Mouse (Mus musculus) neural tube, embryonic 12.5 days (tissue): ENCODE results near the gene Eid3. TPM values are rescaled to one million over a fixed set of nuclear protein-coding genes. Genes with fewer than 3 reads are reported as not detected.
A peak's percentile ranks its signal among the peaks of the same experiment; 100 is the strongest.

Source experiments
- ATAC-seq: fragments of 200-750 bp; cut with Nextera tagmentation; 2 replicates; pipeline ENCODE4 v1.8.0; 2017; ENCODE audit warnings: low read depth, mild to moderate bottlenecking, moderate TSS enrichment, moderate library complexity; ENCODE audit not compliant: low FRiP score
- H3K27ac ChIP-seq: fragments of 300-500 bp; sonication (generic); 2 replicates; pipeline ENCODE4 v1.5.1; 2016
- H3K27me3 ChIP-seq: fragments of 300-500 bp; sonication (generic); replicated peaks from 2 replicates; pipeline ENCODE4 v1.6.1; 2016; ENCODE audit warnings: mild to moderate bottlenecking
- H3K36me3 ChIP-seq: fragments of 300-500 bp; sonication (generic); 2 replicates; pipeline ENCODE4 v1.6.1; 2016; ENCODE audit warnings: mild to moderate bottlenecking
- H3K4me1 ChIP-seq: fragments of 300-500 bp; sonication (generic); 2 replicates; pipeline ENCODE4 v1.6.1; 2016
- H3K4me2 ChIP-seq: fragments of 300-500 bp; sonication (generic); replicated peaks from 2 replicates; pipeline ENCODE4 v1.6.1; 2016; ENCODE audit warnings: mild to moderate bottlenecking
- H3K4me3 ChIP-seq: fragments of 300-500 bp; sonication (generic); 2 replicates; pipeline ENCODE4 v1.5.1; 2016
- H3K9ac ChIP-seq: fragments of 300-500 bp; sonication (generic); 2 replicates; pipeline ENCODE4 v1.6.1; 2016; ENCODE audit warnings: mild to moderate bottlenecking
- H3K9me3 ChIP-seq: fragments of 300-500 bp; sonication (generic); 2 replicates; pipeline ENCODE4 v1.6.1; 2016; ENCODE audit warnings: mild to moderate bottlenecking
- WGBS: fragments of 180-500 bp; shearing (Covaris S2); methylation state at CpG from one replicate; pipeline ENCODE4 v1.1.7; 2016; 5-methylcytosine and 5-hydroxymethylcytosine counted together
- polyA plus RNA-seq: library from polyadenylated mRNA; unstranded; fragments of >200 nt; fragmentation: Nextera tagmentation; extraction: Ambion mirVana; gene quantifications from 2 replicates; pipeline ENCODE4 v1.2.1, GENCODE M21; 2016

Eid3 gene
- polyA plus RNA-seq: 0.39 and 0.46 TPM in 2 replicates

DNA sequence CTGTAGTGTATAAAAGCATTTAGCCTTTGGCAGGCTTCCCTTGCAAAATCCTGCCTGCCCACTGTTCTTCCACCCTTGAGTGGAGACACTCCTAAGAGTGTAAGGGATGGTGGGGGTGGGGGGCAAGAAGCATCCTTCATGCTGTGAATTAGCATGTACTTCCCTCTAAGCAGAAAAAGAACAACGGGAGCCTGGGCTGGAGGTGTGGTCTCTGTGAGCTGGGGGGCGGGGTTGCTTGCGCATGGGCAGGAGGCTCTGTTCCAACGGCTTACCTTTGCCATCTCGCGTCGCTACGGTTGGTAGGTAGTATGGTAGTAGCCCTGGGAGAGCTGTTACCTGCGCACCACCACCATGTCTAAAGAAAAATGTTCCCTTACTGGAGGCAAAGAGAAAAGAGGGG lies at the start of gene Eid3:
Gene Eid3, plus strand, starts transcription at position 271 of the 400 bp plus-strand sequence.
- no peaks in the 10 kb centered on the region for H3K9me3 ChIP-seq
- H3K4me2 ChIP-seq: no peak within 1 kb of the TSS
- peaks cover 19% of the 10 kb centered on the region for H3K4me1 ChIP-seq
- no peak for ATAC-seq
- no peak within 1 kb of the TSS for H3K4me3 ChIP-seq
- no peak within 1 kb of the TSS for H3K9ac ChIP-seq
- 71% methylated on average over 9 of the region's 9 CpGs for WGBS
- H3K27me3 ChIP-seq: no peaks in the 10 kb centered on the region
- peaks cover 46% of the 10 kb centered on the region for H3K36me3 ChIP-seq
- H3K27ac ChIP-seq: no peak within 1 kb of the TSS

GRCm38 (mm10) chr10:82817514-82817913 lies 48.9 kb upstream of the Eid3 start:
- Histone ChIP-seq H3K9me3 (no peaks in the 10 kb centered on the region), H3K27me3 (no peaks in the 10 kb centered on the region), H3K27ac (no peak overlapping the region), H3K4me2 (no peak overlapping the region), H3K4me3 (no peak overlapping the region), H3K9ac (no peak overlapping the region), H3K4me1 (peaks cover 11% of the 10 kb centered on the region), H3K36me3 (no peaks in the 10 kb centered on the region)
- WGBS: 45% methylated on average over 3 of the region's 3 CpGs
- no peak for ATAC-seq

DNA sequence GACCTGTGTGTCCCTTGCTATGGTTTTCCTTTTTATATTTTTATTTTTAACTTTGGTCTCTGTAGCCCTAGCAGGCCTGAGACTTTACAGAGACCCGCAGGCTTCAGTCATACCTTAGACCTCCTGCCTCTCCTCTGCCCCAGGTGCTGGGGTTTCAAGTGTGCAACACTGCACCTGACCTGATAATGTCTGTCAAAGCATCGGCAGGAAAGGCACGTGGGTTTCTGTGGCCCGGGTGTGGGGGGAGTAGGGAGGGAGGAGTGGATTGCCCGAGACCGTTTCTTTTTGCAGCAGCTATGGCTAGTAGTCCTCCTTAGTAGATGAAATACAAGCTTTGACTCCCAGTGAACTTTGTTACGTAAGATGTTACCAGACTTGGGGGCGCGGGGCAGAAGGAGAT lies 48.5 kb upstream of the Eid3 start:
- Histone ChIP-seq H3K9ac (no peak overlapping the region), H3K36me3 (no peaks in the 10 kb centered on the region), H3K27ac (no peak overlapping the region), H3K27me3 (no peaks in the 10 kb centered on the region), H3K4me1 (peaks cover 11% of the 10 kb centered on the region), H3K4me2 (no peak overlapping the region), H3K9me3 (no peaks in the 10 kb centered on the region), H3K4me3 (no peak overlapping the region)
- 61% methylated on average over 9 of the region's 9 CpGs for WGBS
- ATAC-seq: no peak

DNA sequence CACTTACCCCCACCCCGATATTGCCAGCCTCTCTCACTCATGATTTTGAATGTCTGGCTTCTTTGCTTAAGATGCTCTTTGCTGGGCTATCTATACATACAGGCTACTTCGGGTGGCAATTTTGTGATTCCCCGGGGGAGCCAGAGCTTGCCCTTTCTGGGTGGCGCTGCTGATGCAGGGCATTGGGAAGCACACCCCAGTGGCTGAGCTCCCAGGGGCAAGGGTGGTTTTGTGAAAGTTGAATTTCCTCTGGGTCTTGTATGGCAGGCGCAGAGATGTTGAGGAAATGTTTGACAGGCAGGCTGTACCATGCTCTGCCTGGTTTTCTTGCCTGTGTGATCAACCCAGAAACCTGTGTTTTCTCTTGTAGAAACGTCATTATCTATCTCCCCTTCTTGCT lies 47.8 kb upstream of the Eid3 start:
- H3K4me1 ChIP-seq: peaks cover 11% of the 10 kb centered on the region
- H3K27ac ChIP-seq: no peak overlapping the region
- WGBS: 82% methylated on average over 6 of the region's 6 CpGs
- H3K27me3 ChIP-seq: no peaks in the 10 kb centered on the region
- no peaks in the 10 kb centered on the region for H3K36me3 ChIP-seq
- H3K4me2 ChIP-seq: no peak overlapping the region
- no peaks in the 10 kb centered on the region for H3K9me3 ChIP-seq
- ATAC-seq: no peak
- no peak overlapping the region for H3K4me3 ChIP-seq
- no peak overlapping the region for H3K9ac ChIP-seq

DNA sequence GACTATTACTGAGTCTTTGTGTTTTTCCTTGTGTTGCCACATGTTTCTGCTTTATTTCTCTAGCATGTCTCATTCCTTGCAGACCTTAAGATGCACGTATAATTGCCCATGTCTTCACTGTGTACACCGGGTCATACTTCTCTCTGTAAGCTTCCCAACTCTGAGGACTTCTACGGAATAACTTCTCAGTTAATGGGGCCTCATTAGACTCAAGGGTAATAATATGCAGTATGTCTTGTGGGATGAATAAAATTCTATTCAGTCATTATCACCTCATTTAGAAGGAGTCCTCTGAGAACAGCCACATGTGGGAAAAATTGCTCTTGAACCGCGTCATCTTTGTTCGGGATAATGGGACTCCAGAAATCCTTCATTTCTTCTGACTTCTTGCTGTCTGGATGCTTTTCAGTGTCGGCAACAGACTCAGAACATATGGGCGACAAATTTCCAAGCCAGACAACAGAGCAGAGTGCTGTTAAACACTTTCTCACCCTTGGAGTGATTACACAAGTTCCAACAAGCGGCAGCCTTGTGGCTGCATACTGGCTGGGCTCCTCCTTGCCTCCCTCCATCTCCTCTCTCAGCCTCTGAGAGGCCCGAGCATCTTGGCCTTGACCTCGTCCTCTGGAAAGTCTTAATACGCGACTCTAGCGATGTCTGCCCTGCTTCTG lies 43.2 kb upstream of the Eid3 start:
- Histone ChIP-seq H3K4me2 (no peak overlapping the region), H3K4me3 (no peak overlapping the region), H3K36me3 (no peaks in the 10 kb centered on the region), H3K9me3 (no peaks in the 10 kb centered on the region), H3K27ac (no peak overlapping the region), H3K9ac (no peak overlapping the region), H3K27me3 (no peaks in the 10 kb centered on the region), H3K4me1 (no peaks in the 10 kb centered on the region)
- ATAC-seq: no peak
- WGBS: 71% methylated on average over 14 of the region's 14 CpGs

- Histone ChIP-seq H3K9me3 (no peaks in the 10 kb centered on the region), H3K4me2 (no peak overlapping the region), H3K27ac (no peak overlapping the region), H3K9ac (no peak overlapping the region), H3K4me1 (no peaks in the 10 kb centered on the region), H3K4me3 (no peak overlapping the region), H3K27me3 (no peaks in the 10 kb centered on the region), H3K36me3 (no peaks in the 10 kb centered on the region)
- WGBS: 67% methylated on average over 5 of the region's 5 CpGs
- ATAC-seq: no peak
Measured at GRCm38 (mm10) chr10:82823779-82824177, 42.6 kb upstream of the Eid3 start.

- H3K27ac ChIP-seq: no peak overlapping the region
- no peaks in the 10 kb centered on the region for H3K9me3 ChIP-seq
- no peaks in the 10 kb centered on the region for H3K27me3 ChIP-seq
- WGBS: 69% methylated on average over 10 of the region's 10 CpGs
- ATAC-seq: no peak
- H3K4me1 ChIP-seq: no peaks in the 10 kb centered on the region
- H3K4me2 ChIP-seq: no peak overlapping the region
- H3K9ac ChIP-seq: no peak overlapping the region
- H3K4me3 ChIP-seq: no peak overlapping the region
- no peaks in the 10 kb centered on the region for H3K36me3 ChIP-seq
Measured at GRCm38 (mm10) chr10:82824541-82824940, 41.9 kb upstream of the Eid3 start.

DNA sequence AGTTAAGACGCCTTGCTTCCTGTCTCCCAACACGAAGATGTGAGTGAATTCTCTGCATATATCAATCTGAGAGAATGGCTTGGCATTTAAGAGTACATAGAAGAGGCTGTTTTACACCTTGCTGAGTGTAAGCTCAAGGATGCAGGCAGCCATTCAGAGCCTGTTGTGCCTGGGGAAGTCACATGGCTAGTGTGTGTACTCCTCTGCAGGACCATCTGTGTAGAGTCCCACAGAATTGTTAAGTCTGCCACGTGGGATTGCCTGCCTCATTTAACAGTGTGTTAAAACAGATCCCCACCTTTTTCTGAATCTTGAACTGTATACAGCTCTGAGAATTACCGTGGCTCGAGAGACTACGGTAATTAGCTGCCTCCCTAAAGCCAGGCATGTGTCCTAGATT lies 39.9 kb upstream of the Eid3 start:
- 48% methylated on average over 6 of the region's 6 CpGs for WGBS
- ATAC-seq: peak; percentile 41; the same call in 1 of the 2 replicates

DNA sequence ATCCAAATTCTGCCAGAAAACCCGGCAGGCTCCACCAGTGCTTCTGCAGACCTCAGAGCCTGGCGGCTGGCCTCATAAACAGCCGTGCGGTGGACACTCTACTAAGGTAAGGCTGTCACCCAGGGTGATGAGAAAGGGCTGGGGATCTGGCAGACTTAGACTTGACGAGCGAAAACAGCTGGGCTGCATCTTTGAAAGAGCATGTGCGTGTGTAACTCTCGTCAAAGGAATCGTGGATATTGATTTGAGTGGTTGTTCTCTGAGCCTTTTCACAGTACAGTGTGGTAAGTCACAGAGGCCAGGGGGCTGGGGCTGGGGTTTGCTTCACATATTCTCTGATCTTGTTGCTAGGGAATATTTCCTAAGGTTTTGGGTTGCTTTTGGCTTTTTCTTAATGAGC lies 32.5 kb upstream of the Eid3 start, which contains the start of gene Txnrd1:
Gene Txnrd1, plus strand, starts transcription at position 26 of the 400 bp plus-strand sequence.
- ATAC-seq: no peak
- H3K27me3 ChIP-seq: no peaks in the 10 kb centered on the region
- H3K4me2 ChIP-seq: no peak within 1 kb of the TSS
- H3K27ac ChIP-seq: no peak within 1 kb of the TSS
- no peaks in the 10 kb centered on the region for H3K36me3 ChIP-seq
- H3K4me1 ChIP-seq: no peaks in the 10 kb centered on the region
- no peaks in the 10 kb centered on the region; the same call in 1 of the 2 replicates for H3K9me3 ChIP-seq
- no peak within 1 kb of the TSS for H3K4me3 ChIP-seq
- WGBS: 69% methylated on average over 9 of the region's 9 CpGs
- H3K9ac ChIP-seq: no peak within 1 kb of the TSS

More for the DNA sequence above, 39.9 kb upstream of the Eid3 start:
- no peak overlapping the region for H3K9ac ChIP-seq
- no peak overlapping the region for H3K4me2 ChIP-seq
- no peaks in the 10 kb centered on the region for H3K36me3 ChIP-seq
- no peaks in the 10 kb centered on the region for H3K27me3 ChIP-seq
- no peak overlapping the region for H3K27ac ChIP-seq
- no peak overlapping the region for H3K4me3 ChIP-seq
- no peaks in the 10 kb centered on the region for H3K4me1 ChIP-seq
- no peaks in the 10 kb centered on the region for H3K9me3 ChIP-seq

DNA sequence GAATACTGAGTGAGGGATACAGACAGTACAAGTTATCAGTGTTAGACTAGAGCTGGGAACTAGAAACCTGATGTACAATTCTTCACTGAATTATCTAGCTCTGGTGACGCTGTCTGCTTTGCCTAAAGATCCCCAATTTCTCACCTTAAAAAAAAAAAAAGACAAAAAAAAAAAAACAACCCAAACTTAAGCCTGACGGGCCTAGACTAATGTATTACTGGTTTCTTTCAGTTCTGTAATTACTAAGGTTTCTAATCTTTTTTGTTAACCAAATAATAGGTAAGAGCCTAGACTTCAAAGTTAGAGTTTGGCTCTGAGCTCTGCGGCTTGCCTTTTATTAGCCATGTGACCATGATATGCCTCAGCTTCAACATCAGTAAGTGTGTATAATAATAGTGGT lies 30.5 kb upstream of the Eid3 start:
- Histone ChIP-seq H3K36me3 (no peaks in the 10 kb centered on the region), H3K4me1 (no peaks in the 10 kb centered on the region), H3K9me3 (no peaks in the 10 kb centered on the region; the same call in 1 of the 2 replicates), H3K27ac (no peak overlapping the region), H3K4me3 (no peak overlapping the region), H3K27me3 (no peaks in the 10 kb centered on the region), H3K9ac (no peak overlapping the region), H3K4me2 (no peak overlapping the region)
- 88% methylated on average over 3 of the region's 3 CpGs for WGBS
- no peak for ATAC-seq

- no peaks in the 10 kb centered on the region for H3K36me3 ChIP-seq
- H3K9ac ChIP-seq: no peak overlapping the region
- H3K27me3 ChIP-seq: no peaks in the 10 kb centered on the region
- 90% methylated on average over 7 of the region's 7 CpGs for WGBS
- no peaks in the 10 kb centered on the region for H3K4me1 ChIP-seq
- no peak overlapping the region for H3K27ac ChIP-seq
- no peak overlapping the region for H3K4me2 ChIP-seq
- no peak for ATAC-seq
- no peak overlapping the region for H3K4me3 ChIP-seq
- H3K9me3 ChIP-seq: no peaks in the 10 kb centered on the region
Measured at GRCm38 (mm10) chr10:82838390-82838789, 28.0 kb upstream of the Eid3 start.

DNA sequence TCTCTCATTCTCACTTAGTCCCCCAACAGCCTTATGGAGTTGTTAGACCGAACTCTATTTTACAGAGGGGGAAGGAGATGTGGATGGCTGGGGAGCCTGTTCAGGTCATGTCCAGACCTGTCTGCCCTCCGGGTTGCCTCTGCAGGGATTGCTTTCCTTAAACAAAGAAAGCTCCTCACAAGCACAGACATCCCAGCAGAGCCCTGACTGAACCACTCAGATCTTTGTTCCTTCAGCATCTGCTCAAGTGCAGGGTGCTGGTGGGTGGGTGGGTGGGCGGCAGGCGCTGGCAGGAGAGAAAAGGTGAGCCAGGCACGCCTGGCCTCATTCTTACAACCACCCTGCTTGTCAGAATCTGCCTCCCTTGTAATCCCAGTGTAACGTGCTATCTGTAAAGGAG lies 22.3 kb upstream of the Eid3 start:
- Histone ChIP-seq H3K9ac (no peak overlapping the region), H3K27ac (no peak overlapping the region), H3K27me3 (no peaks in the 10 kb centered on the region), H3K4me3 (no peak overlapping the region), H3K36me3 (no peaks in the 10 kb centered on the region), H3K4me1 (no peaks in the 10 kb centered on the region), H3K4me2 (no peak overlapping the region), H3K9me3 (no peaks in the 10 kb centered on the region)
- 69% methylated on average over 6 of the region's 6 CpGs for WGBS
- ATAC-seq: no peak

DNA sequence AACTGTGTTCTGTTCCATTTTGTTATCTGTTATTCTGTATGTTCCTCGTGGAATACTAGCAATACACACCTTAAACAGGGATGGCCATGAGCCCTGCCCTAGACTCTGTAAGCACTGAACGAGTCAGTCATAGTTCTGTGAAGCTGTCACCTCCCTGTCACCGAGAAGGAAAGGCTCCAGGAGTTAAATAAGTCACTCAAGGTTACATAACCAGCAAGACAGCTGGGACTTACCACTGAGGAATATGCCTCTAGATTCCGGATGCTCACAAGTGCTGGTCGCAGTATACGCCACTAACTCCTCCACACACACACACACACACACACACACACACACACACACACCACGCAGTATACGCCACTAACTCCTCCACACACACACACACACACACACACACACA lies 21.7 kb upstream of the Eid3 start:
- Histone ChIP-seq H3K9me3 (no peaks in the 10 kb centered on the region), H3K4me2 (no peak overlapping the region), H3K4me3 (no peak overlapping the region), H3K9ac (no peak overlapping the region), H3K27ac (no peak overlapping the region), H3K36me3 (no peaks in the 10 kb centered on the region), H3K27me3 (no peaks in the 10 kb centered on the region), H3K4me1 (0 out of 2 replicates have a peak, but pooled peaks cover under 1% of the 10 kb centered on the region)
- ATAC-seq: no peak
- WGBS: 87% methylated on average over 8 of the region's 8 CpGs
